Mouse (Mus musculus) lung, postnatal 14 days (tissue): ENCODE measurements at regions not wholly inside any gene's neighbourhood (a gene's known extent, or its start where the extent isn't known, plus 50 kb on each side); places are given as distances from the start of the nearest gene placed in this dataset.

Experiments used
- DNase-seq: peaks from one replicate; pipeline ENCODE4 v3.0.0; 2021

- DNase-seq, result no peak
These were observed 695.1 kb upstream of the 4930412O13Rik start for GRCm38 (mm10) chr2:9185780-9186483.

GRCm38 (mm10) chr2:9193195-9193594 is 687.9 kb upstream of the 4930412O13Rik start:
- no peak for DNase-seq

- DNase-seq, result no peak
These were observed 684.0 kb upstream of the 4930412O13Rik start for GRCm38 (mm10) chr2:9197025-9197424.

GRCm38 (mm10) chr2:9207963-9208362 is 673.1 kb upstream of the 4930412O13Rik start:
- no peak for DNase-seq
